Mouse (Mus musculus): ENCODE measurements around the gene Trim61.

Trim61 gene

DNA sequence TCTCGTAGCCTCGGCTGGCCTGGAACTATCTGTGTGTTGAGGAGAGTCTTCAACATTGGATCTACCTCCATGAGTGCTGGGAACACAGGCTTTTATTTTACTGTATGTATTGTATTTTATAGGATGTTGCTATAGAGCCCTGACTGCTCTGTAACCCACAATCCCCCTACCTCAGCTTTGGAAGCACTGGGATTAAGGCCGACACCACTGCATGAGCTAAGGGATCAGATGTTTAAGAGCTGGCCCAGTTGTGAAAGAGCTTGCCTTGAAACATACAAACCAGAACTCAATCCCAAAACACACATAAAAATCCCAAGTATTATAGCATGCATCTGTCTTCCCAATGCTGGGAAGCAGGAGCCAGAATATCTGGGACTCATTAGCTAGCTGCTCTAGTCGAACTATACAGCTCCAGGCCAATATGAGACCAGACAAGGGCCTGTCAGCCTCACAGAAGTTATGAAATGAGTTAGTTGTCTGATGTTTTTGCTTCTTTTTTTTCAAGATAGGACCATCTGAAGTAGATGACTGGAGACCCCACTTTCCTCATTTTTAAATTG is 19.4 kb downstream of the Trim61 start:
- intact Hi-C loops (cut with DNase I) = no loop called here

GRCm38 (mm10) chr8:64987731-64988130 is 30.6 kb downstream of the Trim61 start, which contains the start of gene Trim75:
Gene Trim75 (minus strand): TSS chr8:64987831.
- intact Hi-C loops (cut with DNase I) = no loop called here

DNA sequence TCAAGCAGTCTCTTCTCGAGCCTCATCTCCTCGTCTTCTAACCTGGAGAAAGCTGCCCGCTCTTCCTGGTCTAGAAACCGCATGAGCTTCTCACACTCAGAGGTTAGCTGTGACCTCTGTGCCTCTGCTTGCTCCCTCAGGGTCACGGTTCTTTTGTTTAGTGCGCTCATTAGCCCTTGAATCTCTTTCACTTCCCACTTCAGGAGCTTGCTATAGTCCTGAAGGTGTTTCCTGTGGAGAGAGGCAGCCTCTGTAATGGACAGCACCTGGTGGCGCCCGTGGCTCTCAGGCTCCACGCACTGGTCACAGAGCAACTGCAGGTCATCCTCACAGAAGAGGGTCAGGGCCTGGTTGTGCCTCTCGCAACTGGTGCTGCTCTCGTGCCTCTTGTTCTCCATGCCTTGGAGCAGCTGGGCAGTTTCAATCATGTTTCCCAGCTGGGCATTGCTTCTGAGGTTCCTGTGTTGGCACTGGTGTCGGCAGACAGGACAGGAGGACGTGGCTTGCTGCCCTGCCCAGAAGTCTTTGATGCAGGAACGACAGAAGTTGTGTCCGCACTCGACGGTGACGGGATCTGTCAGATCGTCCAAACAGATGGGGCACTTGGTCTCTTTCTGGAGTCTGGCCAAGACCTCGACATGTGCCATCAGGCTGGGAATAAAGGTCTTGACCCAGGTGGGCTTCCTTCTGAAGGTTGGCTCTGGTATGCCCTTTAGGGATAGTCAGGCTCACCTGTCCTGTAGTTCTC is 35.0 kb downstream of the Trim61 start:
- intact Hi-C loops (cut with DNase I) = no loop called here
